Mouse (Mus musculus) liver, embryonic 14.5 days (tissue): ENCODE measurements around the gene Bptf.

Source experiments
- CTCF ChIP-seq: IDR thresholded peaks from 2 replicates; pipeline ENCODE4 v1.5.1; 2016; ENCODE audit warnings: antibody characterized with exemption, low read depth, control low read depth
- EP300 ChIP-seq: IDR thresholded peaks from 2 replicates; pipeline ENCODE4 v1.6.1; 2016; ENCODE audit warnings: antibody characterized with exemption, low read depth

DNA sequence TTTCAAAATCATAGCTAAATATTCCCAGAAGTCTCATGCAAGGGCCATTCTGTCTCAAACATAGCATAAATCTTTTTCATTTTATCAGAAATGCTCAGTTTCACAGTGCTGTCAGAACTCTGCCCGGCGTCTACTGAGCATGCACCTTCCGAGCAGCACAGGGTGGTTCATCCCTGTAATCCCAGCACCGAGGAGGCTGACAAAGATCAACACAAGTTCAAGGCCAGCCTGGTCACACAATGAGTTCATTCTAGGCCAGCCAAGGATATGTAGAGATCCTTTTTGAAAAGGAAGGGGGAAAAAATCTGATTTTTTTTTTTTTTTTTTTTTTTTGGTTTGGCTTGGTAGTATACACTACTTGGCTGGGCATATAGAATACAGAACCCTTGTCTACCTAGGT lies 6.9 kb downstream of the Bptf start:
- TF ChIP-seq CTCF (no peak), EP300 (no peak)
